Mouse (Mus musculus) adrenal gland, postnatal 10 days (tissue): ENCODE data around the gene Fam8a1. TPM values are rescaled to one million over a fixed set of nuclear protein-coding genes. Genes with fewer than 3 reads are reported as not detected.

Experiments used
- DNase-seq: peaks from one replicate; pipeline ENCODE4 v3.0.0; 2021; ENCODE audit warnings: mixed read lengths
- long read RNA-seq, 2 experiments: library from polyadenylated mRNA; stranded (forward); transcript quantifications; one replicate each; pipeline ENCODE4 v2.0.0; 2021
- total RNA-seq, 2 experiments: library from RNA; stranded (reverse); gene quantifications; 2 replicates each; pipeline ENCODE4 v1.2.3; 2021

The Fam8a1 gene
- 10 to 100 TPM; 44.5 to 44.9 TPM for total RNA-seq
- long read RNA-seq, experiment 1, transcript Fam8a1-201 (5 exons, 3,664 nt) = major isoform, 40 of 49 reads
- long read RNA-seq, experiment 1, partial matches to known transcripts = 5 of 49 reads
- long read RNA-seq, experiment 1, other reads (novel, unspliced or antisense) = 3 of 49 reads
- long read RNA-seq, experiment 2, transcript Fam8a1-201 (5 exons, 3,664 nt) = major isoform, 9 of 13 reads
- long read RNA-seq, experiment 2, partial matches to known transcripts = 4 of 13 reads
- long read RNA-seq, experiment 2, other reads (novel, unspliced or antisense) = 0 of 13 reads

DNA sequence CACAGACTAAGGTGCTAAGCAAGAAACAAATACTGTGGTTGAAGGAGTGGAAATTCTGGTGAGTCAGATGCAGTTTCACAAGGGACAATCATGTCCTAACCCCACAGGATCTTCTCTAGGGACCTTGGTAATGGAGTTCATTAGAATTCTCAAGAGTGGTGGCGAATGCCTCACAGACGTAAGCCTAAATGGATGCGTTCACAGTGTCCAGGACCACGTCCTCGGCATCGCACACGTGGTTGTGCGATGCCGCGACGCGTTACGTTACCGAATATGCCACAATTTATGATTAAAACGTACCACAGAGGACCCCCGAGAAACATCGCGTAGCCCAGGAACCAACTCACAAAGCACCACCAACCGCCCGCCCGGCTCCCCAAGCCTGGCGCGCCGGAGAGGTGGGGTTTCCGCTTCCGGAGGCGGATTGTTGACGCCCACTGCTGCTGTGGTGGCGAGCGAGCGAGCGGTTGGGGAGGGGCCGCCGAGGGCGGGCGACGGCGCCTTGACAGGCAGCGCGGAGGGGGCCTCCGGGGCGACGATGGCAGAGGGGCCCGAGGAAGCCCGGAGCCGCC, at the start of gene Fam8a1:
Fam8a1 (plus strand) TSS at position 475 of the 572 bp plus-strand sequence.
- DNase-seq = peak; percentile 96

DNA sequence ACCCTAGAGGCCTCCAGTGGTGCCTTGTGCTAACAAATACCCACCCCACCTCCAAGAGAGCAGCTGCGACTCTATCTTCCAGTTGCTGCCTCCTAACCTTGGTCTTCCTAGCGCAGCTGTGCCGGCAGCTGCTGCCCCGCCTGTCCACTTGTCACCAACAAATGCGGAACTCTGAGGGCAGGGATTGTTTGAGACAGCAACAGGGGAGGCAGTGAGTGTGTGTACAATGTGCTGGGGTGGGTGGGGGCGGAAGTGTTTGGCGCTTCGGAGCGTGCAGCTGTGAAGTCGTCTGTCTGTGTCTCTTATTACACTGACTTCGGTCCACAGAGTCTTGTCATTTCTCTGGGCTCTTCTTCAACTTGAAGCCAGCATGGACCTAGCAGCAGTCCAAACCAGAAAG, 49.7 kb upstream of the Fam8a1 start:
- no peak for DNase-seq

- no peak for DNase-seq
These were observed 48.2 kb upstream of the Fam8a1 start for GRCm38 (mm10) chr13:46620964-46621757.

DNA sequence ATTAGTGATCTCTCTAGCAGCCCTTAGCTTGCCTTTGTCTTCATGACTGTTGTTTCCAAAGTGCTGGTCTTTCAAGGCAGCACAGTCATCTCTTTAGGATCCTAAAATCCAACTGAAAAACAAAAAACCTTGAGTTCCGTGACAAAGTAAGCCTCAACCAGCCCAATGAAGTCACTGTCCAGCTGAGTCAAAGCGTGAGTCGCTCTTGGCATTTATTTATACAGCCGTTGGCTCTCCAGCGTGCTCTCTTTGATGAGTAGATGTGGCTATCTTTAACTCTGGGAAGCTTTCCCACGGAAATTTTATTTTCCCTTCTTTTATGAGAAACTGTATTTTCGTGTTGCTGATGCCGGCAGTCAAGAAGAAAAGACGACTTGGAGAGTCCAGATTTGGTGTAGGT, 42.7 kb upstream of the Fam8a1 start:
- DNase-seq = peak; percentile 26

- peak; percentile 28 for DNase-seq
These were observed 41.5 kb upstream of the Fam8a1 start for GRCm38 (mm10) chr13:46627841-46628240.

- DNase-seq = no peak
These were observed 39.9 kb upstream of the Fam8a1 start for GRCm38 (mm10) chr13:46629391-46629790.

DNA sequence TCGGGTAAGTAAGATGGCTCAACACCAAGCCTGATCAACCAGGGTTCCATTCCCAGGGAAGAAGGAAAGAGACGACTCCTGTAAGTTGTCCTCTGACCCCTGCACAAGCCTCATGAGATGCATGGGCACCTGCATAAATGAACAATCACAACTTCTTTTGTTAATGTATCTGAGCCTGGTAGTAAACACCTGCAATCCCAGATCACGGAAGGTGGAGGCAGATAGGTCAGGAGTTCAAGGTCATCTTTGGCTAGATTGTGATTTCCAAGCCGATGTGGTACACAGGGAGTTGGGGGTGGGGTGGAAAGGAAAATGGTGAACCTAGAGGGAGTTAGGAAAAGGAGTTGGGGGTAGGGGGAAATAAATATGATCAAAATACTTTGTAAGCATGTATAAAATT, 36.5 kb upstream of the Fam8a1 start:
- no peak for DNase-seq

GRCm38 (mm10) chr13:46633320-46634132, 35.8 kb upstream of the Fam8a1 start:
- DNase-seq = no peak

DNA sequence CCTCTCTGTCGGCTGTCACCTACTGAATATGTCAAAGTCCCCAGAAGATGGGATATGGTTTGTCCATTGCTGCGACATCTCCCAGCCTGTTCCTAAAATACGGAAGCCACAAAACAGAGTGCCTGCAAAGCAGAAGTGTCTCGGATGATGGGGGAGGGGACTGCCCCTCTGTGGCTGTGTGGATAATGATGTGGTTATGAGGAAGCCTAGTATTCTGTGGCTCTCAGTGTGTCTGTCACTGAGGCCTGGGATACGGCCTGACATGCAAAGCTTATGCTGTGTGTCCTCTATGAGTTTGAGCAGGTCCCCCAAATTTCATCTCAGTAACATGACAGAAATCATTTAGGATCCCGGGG, 35.2 kb upstream of the Fam8a1 start:
- DNase-seq = no peak

DNA sequence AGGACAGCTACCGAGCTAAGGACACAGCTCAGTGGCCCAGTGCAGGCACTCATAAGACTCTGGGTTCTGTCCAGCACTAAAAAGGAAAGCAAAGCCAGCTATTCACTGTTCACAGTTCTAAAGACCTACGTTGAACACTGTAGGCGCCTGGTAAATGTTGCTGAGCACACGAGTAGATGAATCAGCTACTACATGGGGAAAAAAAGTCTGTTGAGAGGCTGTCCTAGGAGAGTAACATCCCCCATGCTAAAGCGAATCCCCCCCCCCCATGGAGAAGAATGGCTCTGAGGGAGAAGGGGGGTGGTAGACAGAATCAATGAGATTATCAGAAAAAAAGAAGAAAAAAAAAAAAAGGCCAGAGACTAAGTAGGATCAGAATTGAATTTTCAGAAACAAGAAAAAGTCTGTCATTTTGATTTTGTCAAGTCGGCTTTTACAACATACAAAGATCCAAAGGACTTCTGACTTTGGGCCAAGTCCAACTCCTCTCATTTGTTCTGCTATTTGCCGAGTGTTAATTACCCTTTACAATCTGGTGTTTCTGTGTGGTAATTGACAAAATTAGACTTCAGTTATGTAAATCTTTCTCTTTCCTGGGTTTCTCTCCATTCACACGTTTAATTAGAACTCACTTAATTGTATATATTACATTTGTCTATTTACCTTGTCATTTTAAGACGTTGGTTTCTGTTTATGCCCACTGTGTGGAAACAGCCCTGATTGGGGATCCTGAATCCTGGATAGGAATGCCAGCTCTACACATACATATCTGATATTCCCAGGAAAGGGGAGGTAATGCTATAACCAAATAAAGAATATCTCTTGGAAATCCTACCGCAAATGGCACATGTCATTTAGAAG, 28.5 kb upstream of the Fam8a1 start:
- no peak for DNase-seq

- no peak for DNase-seq
These were observed 27.0 kb upstream of the Fam8a1 start for GRCm38 (mm10) chr13:46642318-46642717.

GRCm38 (mm10) chr13:46644175-46644574, 25.1 kb upstream of the Fam8a1 start:
- DNase-seq = no peak

DNA sequence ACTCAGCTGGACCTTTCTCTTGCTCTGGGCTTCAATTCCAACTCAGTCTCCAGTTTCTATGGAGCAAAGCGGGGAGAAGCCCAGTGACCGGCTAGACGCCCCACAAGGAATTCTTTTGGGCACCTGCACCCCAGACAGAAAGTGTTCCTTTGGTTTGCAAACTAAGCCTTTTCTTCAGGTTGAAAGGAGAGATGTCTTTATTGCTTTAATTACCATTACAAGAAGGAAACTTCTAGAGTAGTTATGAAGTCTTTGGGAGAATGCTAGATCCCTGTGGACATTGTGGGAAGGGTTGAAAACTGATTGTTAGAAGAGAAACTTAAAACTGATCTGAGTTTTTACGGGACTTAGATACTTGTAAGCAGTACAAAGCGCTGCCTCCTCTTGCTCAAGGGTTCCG, 23.8 kb upstream of the Fam8a1 start:
- DNase-seq = no peak

GRCm38 (mm10) chr13:46651853-46652252, 17.5 kb upstream of the Fam8a1 start:
- DNase-seq = no peak

DNA sequence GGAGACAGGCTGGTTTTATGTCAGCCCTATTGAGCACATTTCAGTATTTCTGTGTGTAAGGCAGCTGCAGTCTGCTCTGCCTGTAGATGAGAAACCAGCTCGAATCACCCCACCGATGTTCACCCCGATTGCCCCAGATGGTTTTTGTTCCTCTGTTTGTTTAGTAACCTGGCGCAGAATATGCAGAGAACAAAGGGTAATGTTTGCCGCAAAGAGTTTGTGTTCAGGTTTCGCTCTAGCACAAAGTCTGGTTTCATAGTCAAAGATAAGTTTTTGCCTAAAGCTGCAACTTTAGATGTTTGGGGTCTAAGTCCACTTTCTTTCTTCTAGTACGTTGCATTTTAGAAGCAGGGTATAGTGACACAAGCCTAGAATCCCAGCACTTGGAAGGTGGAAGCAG, 16.7 kb upstream of the Fam8a1 start:
- no peak for DNase-seq

GRCm38 (mm10) chr13:46653671-46654070, 15.7 kb upstream of the Fam8a1 start:
- no peak for DNase-seq

DNA sequence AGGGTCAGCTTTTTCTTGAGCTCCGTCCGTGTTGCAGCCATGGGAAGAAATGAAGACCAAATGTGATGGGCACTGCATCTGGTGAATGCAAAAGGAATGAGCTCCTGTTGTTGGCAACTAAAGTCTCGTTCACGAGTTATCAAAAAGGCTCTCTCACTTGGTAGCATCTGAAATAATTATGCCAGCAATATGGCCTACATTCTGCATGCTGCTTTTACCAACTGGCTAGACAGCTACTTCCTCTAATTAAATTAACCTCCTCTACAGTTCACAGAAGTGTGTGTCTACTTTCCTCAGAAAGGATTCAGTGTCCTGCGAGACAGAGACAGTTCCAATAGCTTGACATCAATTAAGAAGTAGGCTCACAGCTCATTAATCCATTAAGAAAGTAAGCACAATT, 14.8 kb upstream of the Fam8a1 start:
- DNase-seq = no peak

GRCm38 (mm10) chr13:46659211-46659610, 10.1 kb upstream of the Fam8a1 start:
- no peak for DNase-seq

DNA sequence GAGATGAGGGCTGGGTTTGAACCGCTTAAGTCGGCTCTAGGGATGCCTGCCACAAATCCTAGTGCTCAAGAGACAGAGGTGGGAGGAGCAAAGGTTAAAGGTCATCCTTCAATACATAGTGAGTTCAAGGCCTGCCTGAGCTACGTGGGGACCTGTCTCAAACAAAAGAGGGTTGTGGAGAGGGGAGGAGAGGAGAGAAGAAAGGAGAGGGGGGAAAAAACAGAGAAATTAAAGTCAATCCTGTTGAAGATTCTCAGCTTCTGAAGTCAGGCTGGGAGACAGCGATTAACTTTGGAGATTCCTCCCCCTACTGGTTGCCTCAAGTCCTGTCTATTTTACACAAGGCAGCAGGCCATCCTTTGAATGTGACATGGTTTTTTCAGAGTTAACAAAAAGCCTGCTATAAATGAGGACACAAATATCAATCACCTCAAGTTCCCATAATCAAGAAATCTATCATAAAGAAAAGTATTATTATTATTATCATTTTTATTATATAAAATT, 5.8 kb upstream of the Fam8a1 start:
- peak; percentile 20 for DNase-seq

DNA sequence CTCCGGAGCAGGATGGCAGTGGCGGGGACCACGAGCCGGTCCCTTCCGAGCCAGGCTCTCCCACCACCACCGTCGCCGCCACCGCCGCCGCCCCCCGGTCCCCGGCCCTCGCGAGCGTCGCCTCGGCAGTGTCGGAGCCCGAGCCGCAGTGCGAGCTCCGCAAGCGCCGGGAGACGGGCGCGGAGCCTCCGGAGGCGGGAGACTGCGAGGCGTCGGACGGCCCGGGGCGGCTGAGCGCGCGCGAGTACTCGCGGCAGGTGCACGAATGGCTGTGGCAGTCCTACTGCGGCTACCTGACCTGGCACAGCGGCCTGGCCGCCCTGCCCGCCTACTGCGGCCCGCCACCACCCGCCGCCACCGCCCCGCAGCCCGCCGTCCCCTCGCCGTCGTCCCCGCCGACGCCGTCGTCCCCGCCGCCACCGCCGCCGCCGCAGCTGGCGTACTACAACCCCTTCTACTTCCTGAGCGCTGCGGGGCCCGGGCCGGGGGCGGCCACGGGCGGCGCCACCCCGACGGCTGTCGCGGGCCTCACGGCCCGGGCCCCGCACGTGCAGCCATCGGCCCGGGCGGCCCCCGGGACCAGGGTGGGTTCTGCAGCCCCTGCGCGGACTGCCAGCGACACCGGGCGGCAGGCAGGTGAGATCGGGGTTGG, 424 bp downstream of the Fam8a1 start:
- peak; percentile 47 for DNase-seq

GRCm38 (mm10) chr13:46670514-46670913, 1.2 kb downstream of the Fam8a1 start:
- no peak for DNase-seq
